ENCODE assay signal across 8 mouse cellular contexts in the genomic region with DNA sequence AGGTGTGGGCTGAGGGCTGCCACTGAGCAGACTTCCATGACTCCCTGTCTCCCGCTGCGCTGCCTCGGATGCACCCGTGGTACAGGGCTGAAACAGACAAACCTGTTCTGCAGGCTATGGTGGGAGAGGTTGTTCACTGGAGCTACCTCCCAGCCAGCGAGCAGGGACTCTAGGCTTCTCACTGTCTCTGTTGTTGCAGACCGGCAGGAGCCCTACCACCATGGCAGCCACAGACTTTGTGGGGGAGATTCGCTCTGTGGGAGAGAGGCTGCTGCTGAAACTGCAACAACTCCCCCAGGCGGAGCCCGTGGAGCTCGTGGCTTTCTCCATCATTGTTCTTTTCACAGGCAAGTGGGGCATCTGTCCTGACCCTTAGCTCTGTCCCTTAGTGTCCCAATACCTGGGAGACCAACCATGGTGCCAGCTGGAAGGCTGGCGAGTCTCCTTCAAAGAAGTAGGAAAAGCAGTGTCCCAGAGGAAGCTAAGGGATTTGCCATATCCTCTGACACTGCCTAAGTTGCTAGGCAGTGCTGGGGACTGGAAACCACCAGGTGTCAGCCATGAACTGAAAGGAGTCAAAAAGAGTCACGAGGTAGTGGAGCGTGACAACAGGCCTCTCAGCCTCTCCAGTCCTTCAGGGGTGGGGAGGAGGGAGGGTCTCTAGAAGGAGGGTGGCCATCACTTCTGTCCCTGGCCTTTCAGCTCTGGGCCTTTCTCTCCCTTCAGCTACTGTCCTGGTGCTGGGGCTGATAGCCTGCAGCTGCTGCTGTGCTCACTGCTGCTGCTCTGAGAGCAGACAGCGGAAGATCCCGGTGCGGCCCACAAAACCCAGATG. TPM values are rescaled to one million over a fixed set of nuclear protein-coding genes. Genes with fewer than 3 reads are reported as not detected.
A peak's percentile ranks its signal among the peaks of the same experiment; 100 is the strongest.
DNase-seq lines count a peak whose midpoint lies in the region; ATAC-seq and TF ChIP-seq lines count a peak whose summit lies in the region.

No protein-coding gene starts in this region.

- H3K36me3 ChIP-seq in spleen, adult 2 months (ENCODE audit: control insufficient read depth, insufficient read depth, low read length), result 0 out of 2 replicates have a peak, but pooled peaks cover 1% of the 10 kb centered on the region
- peaks cover 37% of the 10 kb centered on the region for H3K36me3 ChIP-seq in limb, embryonic 10.5 days
- H3K36me3 ChIP-seq in stomach, embryonic 14.5 days (ENCODE audit: control insufficient read depth, insufficient read depth, low read length), result 0 out of 2 replicates have a peak, but pooled peaks cover 5% of the 10 kb centered on the region

- peak; percentile 77; the same call in 1 of the 2 replicates for ATAC-seq in frontal cortex, adult (ENCODE audit: low TSS enrichment)
- ATAC-seq in stomach, embryonic 14.5 days (ENCODE audit: insufficient number of reproducible peaks, insufficient read depth, low FRiP score, low read depth), result 0 out of 2 replicates have a peak, but pooled peaks have one; percentile 29

- H3K27ac ChIP-seq in spleen, adult 2 months (ENCODE audit: insufficient read depth, low read length), result peak overlapping the region; percentile 12; the same call in 1 of the 2 replicates
- peak overlapping the region; percentile 66 for H3K27ac ChIP-seq in limb, embryonic 10.5 days
- peak overlapping the region; percentile 81 for H3K27ac ChIP-seq in stomach, embryonic 14.5 days (ENCODE audit: low read length)

- no peak overlapping the region; the same call in 1 of the 2 replicates for H3K4me2 ChIP-seq in stomach, embryonic 14.5 days (replicated peaks; ENCODE audit: low read depth, low read length)

- WGBS in spleen, adult 2 months, result 63% methylated on average over 16 of the region's 16 CpGs
- 63% methylated on average over 16 of the region's 16 CpGs for WGBS in limb, embryonic 10.5 days
- WGBS in stomach, embryonic 14.5 days, result 47% methylated on average over 16 of the region's 16 CpGs

- no peaks in the 10 kb centered on the region for H3K27me3 ChIP-seq in spleen, adult 2 months (ENCODE audit: control insufficient read depth, insufficient read depth, low read length)
- H3K27me3 ChIP-seq in limb, embryonic 10.5 days (ENCODE audit: low read depth, poor library complexity, severe bottlenecking), result no peaks in the 10 kb centered on the region
- H3K27me3 ChIP-seq in stomach, embryonic 14.5 days (ENCODE audit: control insufficient read depth, insufficient read depth, low read length), result no peaks in the 10 kb centered on the region

- no peak overlapping the region for H3K4me3 ChIP-seq in spleen, adult 2 months (ENCODE audit: extremely low read depth, insufficient read depth, insufficient read length)
- H3K4me3 ChIP-seq in limb, embryonic 10.5 days, result no peak overlapping the region
- no peak overlapping the region for H3K4me3 ChIP-seq in stomach, embryonic 14.5 days (ENCODE audit: low read depth, low read length)

- H3K9me3 ChIP-seq in limb, embryonic 10.5 days (replicated peaks), result no peaks in the 10 kb centered on the region
- no peaks in the 10 kb centered on the region for H3K9me3 ChIP-seq in stomach, embryonic 14.5 days (ENCODE audit: control insufficient read depth, low read depth, low read length)

- TF ChIP-seq CTCF in spleen, adult 2 months (IDR thresholded peaks at IDR 0.05; ENCODE audit: extremely low read depth, insufficient read depth, insufficient read length, insufficient replicate concordance), result no peak

- H3K9ac ChIP-seq in stomach, embryonic 14.5 days (replicated peaks; ENCODE audit: low read depth, low read length), result no peak overlapping the region; the same call in 1 of the 2 replicates

- TF ChIP-seq POLR2A in spleen, adult 2 months (IDR thresholded peaks at IDR 0.05; ENCODE audit: low read depth, low read length), result no peak

- H3K4me1 ChIP-seq in spleen, adult 2 months (ENCODE audit: control insufficient read depth, insufficient read depth, insufficient read length), result peaks cover 27% of the 10 kb centered on the region; the same call in 1 of the 2 replicates
- H3K4me1 ChIP-seq in limb, embryonic 10.5 days, result peaks cover 16% of the 10 kb centered on the region
- peaks cover 31% of the 10 kb centered on the region for H3K4me1 ChIP-seq in stomach, embryonic 14.5 days (ENCODE audit: control insufficient read depth, insufficient read depth, low read length)

- no peak for DNase-seq in frontal cortex, postnatal 10 days (ENCODE audit: low spot score in 2 of 2)
- DNase-seq in spleen, adult 2 months (ENCODE audit: low read depth in 1 of 2, low spot score in 2 of 2), result no peak
- no peak for DNase-seq in spleen, postnatal 36 days (ENCODE audit: low spot score in 2 of 2)
- no peak for DNase-seq in limb, embryonic 10.5 days (ENCODE audit: low spot score)
- no peak for DNase-seq in gastrocnemius, adult 8-10 months (ENCODE audit: low spot score in 2 of 2)
- no peak for DNase-seq in ovary, postnatal 10 days (ENCODE audit: low spot score)

RNA-seq across cellular contexts. Expression of gene Smim5, which starts 5.4 kb away (rescaled TPM):
- 5.7 and 8.0 TPM in 2 replicates for polyA plus RNA-seq in spleen, adult 2 months (2012; rRNA removed)
- 1.7 and 2.0 TPM in 2 replicates for polyA plus RNA-seq in limb, embryonic 10.5 days (2016; fragmentation: Nextera tagmentation; extraction: Ambion mirVana)
- 2.1 TPM in 2 replicates for polyA plus RNA-seq in stomach, embryonic 14.5 days (2014; fragmentation: Nextera tagmentation; extraction: Ambion mirVana)
- total RNA-seq in gastrocnemius, adult 8-10 months (2022), result under 1 TPM in 3 of 4 experiments, not detected in 1; 0.61 to 0.88 (median 0.72) TPM

RNA-seq across cellular contexts. Expression of gene Smim6, which starts 6.6 kb away (rescaled TPM):
- 0.19 and 0.54 TPM in 2 replicates for polyA plus RNA-seq in spleen, adult 2 months (2012; rRNA removed)
- polyA plus RNA-seq in limb, embryonic 10.5 days (2016; fragmentation: Nextera tagmentation; extraction: Ambion mirVana), result 1.0 and 1.1 TPM in 2 replicates
- polyA plus RNA-seq in stomach, embryonic 14.5 days (2014; fragmentation: Nextera tagmentation; extraction: Ambion mirVana), result 35.9 and 41.9 TPM in 2 replicates
- total RNA-seq in gastrocnemius, adult 8-10 months (2022), result not detected

RNA-seq across cellular contexts. Expression of gene Sap30bp, which starts 27.9 kb away (rescaled TPM):
- 19.9 and 26.7 TPM in 2 replicates for polyA plus RNA-seq in spleen, adult 2 months (2012; rRNA removed)
- 47.9 and 52.2 TPM in 2 replicates for polyA plus RNA-seq in limb, embryonic 10.5 days (2016; fragmentation: Nextera tagmentation; extraction: Ambion mirVana)
- 35.8 and 43.6 TPM in 2 replicates for polyA plus RNA-seq in stomach, embryonic 14.5 days (2014; fragmentation: Nextera tagmentation; extraction: Ambion mirVana)
- total RNA-seq in gastrocnemius, adult 8-10 months (2022), result 10 to 100 TPM in 2 of 4 experiments, 1 to 10 TPM in 2; 7.7 to 15.7 (median 9.7) TPM

RNA-seq across cellular contexts. Expression of gene Recql5, which starts 28.1 kb away (rescaled TPM):
- polyA plus RNA-seq in spleen, adult 2 months (2012; rRNA removed), result 28.7 and 32.1 TPM in 2 replicates
- 30.4 and 34.6 TPM in 2 replicates for polyA plus RNA-seq in limb, embryonic 10.5 days (2016; fragmentation: Nextera tagmentation; extraction: Ambion mirVana)
- 19.6 and 20.2 TPM in 2 replicates for polyA plus RNA-seq in stomach, embryonic 14.5 days (2014; fragmentation: Nextera tagmentation; extraction: Ambion mirVana)
- 1 to 10 TPM; 5.0 to 9.5 (median 6.5) TPM for total RNA-seq in gastrocnemius, adult 8-10 months (2022)

RNA-seq across cellular contexts. Expression of gene Myo15b, which starts 47.0 kb away (rescaled TPM):
- polyA plus RNA-seq in spleen, adult 2 months (2012; rRNA removed), result 1.6 and 1.7 TPM in 2 replicates
- 0.05 and 0.18 TPM in 2 replicates for polyA plus RNA-seq in limb, embryonic 10.5 days (2016; fragmentation: Nextera tagmentation; extraction: Ambion mirVana)
- 3.1 and 5.9 TPM in 2 replicates for polyA plus RNA-seq in stomach, embryonic 14.5 days (2014; fragmentation: Nextera tagmentation; extraction: Ambion mirVana)
- not detected for total RNA-seq in gastrocnemius, adult 8-10 months (2022)

Comparison
In these comparisons a context has a peak if more than half of its experiments do, and no peak if none do; other contexts are left out.
1. H3K27ac ChIP-seq: peak in every context shown above with its lines; median percentile 81 in stomach, embryonic 14.5 days; 66 in limb, embryonic 10.5 days; 12 in spleen, adult 2 months.
2. RNA of gene Smim6, which starts 6.6 kb away (polyA plus RNA-seq): 35.9 to 41.9 TPM in stomach, embryonic 14.5 days; 1.0 to 1.1 TPM in limb, embryonic 10.5 days and 0.19 to 0.54 TPM in spleen, adult 2 months; every median in the first group is over 10 times any median in the second.